ENCODE assay signal across 14 mouse cellular contexts in genomic region chr5:15972351-15972750, GRCm38 (mm10). TPM values are rescaled to one million over a fixed set of nuclear protein-coding genes. Genes with fewer than 3 reads are reported as not detected.
"Had no signal": no experiment of that assay in that cellular context is flagged by ENCODE, and none has a peak within 500 bp of the region (broad histone marks: within the 10 kb centered on the region; RNA-seq: fewer than 3 reads in every experiment).

No protein-coding gene starts in this region.

- H3K9me3 ChIP-seq: kidney, embryonic 15.5 days; liver, embryonic 15.5 days; midbrain, embryonic 13.5 days; neural tube, embryonic 15.5 days had no signal

- H3K4me2 ChIP-seq: kidney, embryonic 15.5 days; liver, embryonic 11.5 days; liver, embryonic 15.5 days; midbrain, embryonic 13.5 days; neural tube, embryonic 15.5 days had no signal

- H3K4me1 ChIP-seq: kidney, embryonic 15.5 days; liver, embryonic 15.5 days; midbrain, embryonic 13.5 days; neural tube, embryonic 15.5 days had no signal

- H3K4me3 ChIP-seq: kidney, embryonic 15.5 days; liver, embryonic 15.5 days; midbrain, embryonic 13.5 days; neural tube, embryonic 15.5 days had no signal

- ATAC-seq: lung, postnatal 0 days; midbrain, embryonic 13.5 days had no signal

- H3K9ac ChIP-seq: kidney, embryonic 15.5 days; liver, embryonic 15.5 days; midbrain, embryonic 13.5 days; neural tube, embryonic 15.5 days had no signal

- DNase-seq: kidney, postnatal 14 days; left cerebral cortex, postnatal 4 days; lung, adult 2 months; lung, postnatal 36 days; spleen, adult 18-20 months; thymus, adult 18-20 months; thymus, postnatal 14 days had no signal

- H3K36me3 ChIP-seq: kidney, embryonic 15.5 days; liver, embryonic 15.5 days; midbrain, embryonic 13.5 days; neural tube, embryonic 15.5 days had no signal

- H3K27me3 ChIP-seq: kidney, embryonic 15.5 days; liver, embryonic 15.5 days had no signal

- H3K27ac ChIP-seq: kidney, embryonic 15.5 days; liver, embryonic 15.5 days; midbrain, embryonic 13.5 days; neural tube, embryonic 15.5 days had no signal

RNA-seq across cellular contexts. Expression of gene Cacna2d1, which starts 37.9 kb away (rescaled TPM):
- total RNA-seq: megakaryocyte progenitor cell, adult 5-6 weeks had no signal
